Mouse (Mus musculus) forebrain, embryonic 12.5 days (tissue): Measurements from ENCODE around the gene Racgap1. TPM values are rescaled to one million over a fixed set of nuclear protein-coding genes. Genes with fewer than 3 reads are reported as not detected.

ENCODE experiments used
- ATAC-seq: fragments of 200-750 bp; cut with Nextera tagmentation; 2 replicates; pipeline ENCODE4 v1.8.0; 2017; ENCODE audit warnings: moderate TSS enrichment; ENCODE audit not compliant: low FRiP score
- H3K27ac ChIP-seq: fragments of 300-500 bp; sonication (generic); 2 replicates; pipeline ENCODE4 v1.5.1; 2016; ENCODE audit warnings: mild to moderate bottlenecking
- H3K27me3 ChIP-seq: fragments of 300-500 bp; sonication (generic); 2 replicates; pipeline ENCODE4 v1.6.1; 2016; ENCODE audit warnings: mild to moderate bottlenecking
- H3K36me3 ChIP-seq: fragments of 300-500 bp; sonication (generic); replicated peaks from 2 replicates; pipeline ENCODE4 v1.6.1; 2016; ENCODE audit warnings: mild to moderate bottlenecking
- H3K4me1 ChIP-seq: fragments of 300-500 bp; sonication (generic); 2 replicates; pipeline ENCODE4 v1.6.1; 2016
- H3K4me2 ChIP-seq: fragments of 300-500 bp; sonication (generic); 2 replicates; pipeline ENCODE4 v1.6.1; 2016; ENCODE audit warnings: mild to moderate bottlenecking, moderate library complexity
- H3K4me3 ChIP-seq: fragments of 300-500 bp; sonication (generic); replicated peaks from 2 replicates; pipeline ENCODE4 v1.5.1; 2016; ENCODE audit warnings: mild to moderate bottlenecking
- H3K9ac ChIP-seq: fragments of 300-500 bp; sonication (generic); 2 replicates; pipeline ENCODE4 v1.6.1; 2016; ENCODE audit warnings: mild to moderate bottlenecking
- H3K9me3 ChIP-seq: fragments of 300-500 bp; sonication (generic); 2 replicates; pipeline ENCODE4 v1.6.1; 2016
- WGBS: fragments of 180-500 bp; shearing (Covaris S2); methylation state at CpG from one replicate; pipeline ENCODE4 v1.1.7; 2016; 5-methylcytosine and 5-hydroxymethylcytosine counted together
- polyA plus RNA-seq: library from polyadenylated mRNA; unstranded; fragments of >200 nt; fragmentation: Nextera tagmentation; extraction: Ambion mirVana; gene quantifications from 2 replicates; pipeline ENCODE4 v1.2.1, GENCODE M21; 2016

The Racgap1 gene
- polyA plus RNA-seq, 1 experiment from 2014 or later = 230 TPM

DNA sequence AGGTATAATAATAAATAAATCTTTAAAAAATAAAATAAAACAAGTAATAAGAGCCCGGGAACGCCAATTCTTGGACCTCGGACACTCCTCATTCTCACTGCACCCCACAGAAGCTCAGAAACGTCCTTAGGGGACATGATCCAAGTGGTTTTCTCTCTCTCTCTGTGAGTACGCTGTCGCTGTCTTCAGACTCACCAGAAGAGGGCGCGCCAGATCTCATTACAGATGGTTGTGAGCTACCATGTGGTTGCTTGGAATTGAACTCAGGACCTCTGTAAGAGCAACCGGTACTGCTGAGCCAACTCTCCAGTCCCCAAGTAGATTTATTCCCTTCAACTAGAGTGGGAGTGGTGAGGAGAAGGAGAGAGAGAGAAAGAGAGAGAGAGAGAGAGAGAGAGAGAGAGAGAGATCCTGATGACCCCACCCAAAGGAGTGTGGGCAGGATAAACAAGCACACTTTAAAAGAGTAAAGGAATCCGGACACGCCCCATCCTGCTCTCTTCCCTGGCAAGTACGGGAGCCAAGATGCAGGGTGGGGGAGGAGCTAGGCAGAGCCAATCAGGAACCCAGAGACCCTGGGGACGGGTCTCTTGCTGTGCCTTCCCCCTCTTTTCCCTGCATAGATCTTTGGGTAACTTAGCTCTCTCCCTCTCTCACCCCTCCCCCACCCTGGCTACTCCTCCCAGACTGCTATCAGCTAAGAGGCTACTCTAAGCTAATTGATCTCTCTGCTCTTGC, 26.8 kb upstream of the Racgap1 start:
- Histone ChIP-seq H3K27me3 (peaks cover 16% of the 10 kb centered on the region), H3K9ac (no peak overlapping the region), H3K4me3 (no peak overlapping the region), H3K4me2 (no peak overlapping the region), H3K36me3 (no peaks in the 10 kb centered on the region), H3K4me1 (peaks cover 33% of the 10 kb centered on the region), H3K9me3 (no peaks in the 10 kb centered on the region), H3K27ac (no peak overlapping the region)
- WGBS = 14% methylated on average over 13 of the region's 13 CpGs
- peak; percentile 36 for ATAC-seq

DNA sequence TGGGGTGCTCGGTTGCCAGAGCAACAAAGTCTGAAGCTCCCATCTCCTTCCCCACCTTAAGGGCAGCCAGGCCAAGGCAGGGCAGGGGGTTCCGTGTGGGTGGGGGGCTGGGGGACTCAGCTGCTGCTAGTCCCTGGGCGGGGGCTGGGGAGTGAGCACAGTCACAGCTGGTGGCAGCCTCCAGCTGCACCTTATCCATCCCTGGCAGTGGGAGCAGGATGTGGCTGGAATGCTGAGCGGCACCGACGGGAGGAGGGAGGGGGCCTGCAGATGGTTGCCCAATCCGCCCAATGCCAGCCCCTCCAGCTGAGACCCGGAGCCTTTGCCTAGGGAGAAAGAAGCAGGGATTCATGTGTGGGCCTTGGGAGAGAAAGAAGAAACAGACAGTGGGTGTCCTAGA, 25.6 kb upstream of the Racgap1 start:
- Histone ChIP-seq H3K4me3 (no peak overlapping the region), H3K4me2 (peak overlapping the region; percentile 13; the same call in 1 of the 2 replicates), H3K4me1 (peaks cover 40% of the 10 kb centered on the region), H3K36me3 (no peaks in the 10 kb centered on the region), H3K9me3 (no peaks in the 10 kb centered on the region), H3K27ac (peak overlapping the region; percentile 67), H3K9ac (no peak overlapping the region), H3K27me3 (peaks cover 24% of the 10 kb centered on the region)
- peak; percentile 78 for ATAC-seq
- WGBS = 25% methylated on average over 8 of the region's 8 CpGs

DNA sequence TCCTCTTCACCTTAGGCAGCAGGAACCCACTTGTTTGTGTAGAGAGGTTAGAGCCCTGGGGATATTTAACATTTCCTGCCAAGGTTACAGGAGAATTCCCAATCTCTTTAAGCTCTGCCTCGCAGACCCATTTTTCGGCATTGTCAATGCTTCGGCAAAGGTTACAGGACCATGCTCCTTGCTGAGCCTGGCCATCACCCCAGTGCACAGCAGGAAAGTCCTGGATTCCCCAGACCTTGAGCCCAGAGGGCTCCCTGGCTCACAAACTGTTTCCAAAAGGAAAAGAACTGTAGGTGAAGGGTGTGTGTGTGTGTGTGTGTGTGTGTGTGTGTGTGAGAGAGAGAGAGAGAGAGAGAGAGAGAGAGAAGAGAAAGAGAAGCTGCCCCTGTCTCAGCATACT, 23.4 kb upstream of the Racgap1 start:
- WGBS = 77% methylated on average over 3 of the region's 3 CpGs
- H3K4me1 ChIP-seq = peaks cover 52% of the 10 kb centered on the region

GRCm38 (mm10) chr15:99671783-99672182, 20.3 kb upstream of the Racgap1 start:
- 79% methylated on average over 14 of the region's 14 CpGs for WGBS
- Histone ChIP-seq H3K9ac (no peak overlapping the region), H3K27me3 (peaks cover 66% of the 10 kb centered on the region), H3K9me3 (no peaks in the 10 kb centered on the region), H3K4me3 (no peak overlapping the region; the same call in 1 of the 2 replicates), H3K4me1 (peaks cover 46% of the 10 kb centered on the region), H3K27ac (no peak overlapping the region), H3K4me2 (peak overlapping the region; percentile 95), H3K36me3 (no peaks in the 10 kb centered on the region)
- ATAC-seq = no peak

More for the DNA sequence above, 23.4 kb upstream of the Racgap1 start:
- no peak for ATAC-seq
- Histone ChIP-seq H3K9ac (no peak overlapping the region), H3K9me3 (no peaks in the 10 kb centered on the region), H3K27ac (no peak overlapping the region), H3K4me3 (no peak overlapping the region), H3K4me2 (no peak overlapping the region), H3K27me3 (peaks cover 46% of the 10 kb centered on the region), H3K36me3 (no peaks in the 10 kb centered on the region)

DNA sequence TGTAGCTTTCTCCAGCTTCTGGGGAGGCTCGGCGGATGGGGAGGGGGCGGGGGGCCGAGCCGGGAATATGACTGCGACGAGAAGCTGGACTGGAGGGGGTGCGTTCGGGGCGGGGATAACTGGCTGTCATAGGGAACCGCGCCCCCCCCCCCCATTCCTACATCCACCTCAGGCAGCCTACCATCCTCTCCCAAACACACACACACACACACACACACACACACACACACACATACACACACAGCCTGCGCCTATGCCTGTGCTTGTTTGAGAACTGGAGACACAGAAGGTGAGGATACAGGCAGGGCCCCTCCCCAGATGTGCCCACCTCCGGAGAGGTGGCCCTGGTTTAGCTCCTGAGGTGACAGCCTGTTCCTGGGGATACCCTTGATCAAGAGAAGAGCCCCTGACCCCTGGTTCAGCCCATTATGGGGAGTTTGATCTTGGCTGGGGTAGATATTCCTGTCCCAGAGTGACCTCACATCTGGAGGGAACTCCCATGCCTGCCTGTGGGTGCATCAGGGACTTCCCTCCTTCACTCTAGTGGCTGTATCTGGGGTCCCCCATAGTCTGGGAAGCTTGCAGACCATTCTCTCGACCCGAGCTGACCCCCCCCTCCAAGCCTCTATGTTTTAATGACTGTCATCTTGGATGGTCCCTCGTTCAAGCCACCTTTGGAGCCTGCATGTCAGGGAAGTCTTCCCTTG, 19.7 kb upstream of the Racgap1 start:
- Histone ChIP-seq H3K4me1 (peaks cover 49% of the 10 kb centered on the region), H3K9ac (peak overlapping the region; percentile 85), H3K36me3 (no peaks in the 10 kb centered on the region), H3K9me3 (no peaks in the 10 kb centered on the region), H3K27me3 (peaks cover 73% of the 10 kb centered on the region), H3K27ac (peak overlapping the region; percentile 79), H3K4me3 (peak overlapping the region; percentile 72), H3K4me2 (peak overlapping the region; percentile 95)
- 15% methylated on average over 11 of the region's 17 CpGs for WGBS
- peak; percentile 10; the same call in 1 of the 2 replicates for ATAC-seq

- H3K9me3 ChIP-seq = no peaks in the 10 kb centered on the region
- peak within 1 kb of the TSS; percentile 79 for H3K27ac ChIP-seq
- peak within 1 kb of the TSS; percentile 85 for H3K9ac ChIP-seq
- peaks cover 52% of the 10 kb centered on the region for H3K4me1 ChIP-seq
- under 1% methylated on average over 50 of the region's 74 CpGs for WGBS
- peak within 1 kb of the TSS; percentile 72 for H3K4me3 ChIP-seq
- H3K27me3 ChIP-seq = peaks cover 78% of the 10 kb centered on the region
- peak within 1 kb of the TSS; percentile 95 for H3K4me2 ChIP-seq
- no peaks in the 10 kb centered on the region for H3K36me3 ChIP-seq
- peak; percentile 66 for ATAC-seq
Observed at GRCm38 (mm10) chr15:99670154-99670821, 18.8 kb upstream of the Racgap1 start, which contains the start of gene Asic1. TSS of gene Asic1 (plus strand) at chr15:99670368.

GRCm38 (mm10) chr15:99669392-99669791, 17.9 kb upstream of the Racgap1 start:
- peak overlapping the region; percentile 95; the same call in 1 of the 2 replicates for H3K4me2 ChIP-seq
- peak; percentile 13; the same call in 1 of the 2 replicates for ATAC-seq
- peaks cover 60% of the 10 kb centered on the region for H3K4me1 ChIP-seq
- H3K4me3 ChIP-seq = no peak overlapping the region
- H3K27ac ChIP-seq = peak overlapping the region; percentile 79
- no peaks in the 10 kb centered on the region for H3K9me3 ChIP-seq
- H3K27me3 ChIP-seq = peaks cover 81% of the 10 kb centered on the region
- H3K9ac ChIP-seq = no peak overlapping the region
- 0% methylated on average over 1 of the region's 1 CpGs for WGBS
- no peaks in the 10 kb centered on the region for H3K36me3 ChIP-seq

GRCm38 (mm10) chr15:99668881-99669280, 17.4 kb upstream of the Racgap1 start:
- Histone ChIP-seq H3K9me3 (no peaks in the 10 kb centered on the region), H3K4me2 (peak overlapping the region; percentile 6; the same call in 1 of the 2 replicates), H3K4me1 (peaks cover 65% of the 10 kb centered on the region), H3K4me3 (no peak overlapping the region), H3K36me3 (no peaks in the 10 kb centered on the region), H3K27ac (peak overlapping the region; percentile 79; the same call in 1 of the 2 replicates), H3K27me3 (peaks cover 84% of the 10 kb centered on the region), H3K9ac (no peak overlapping the region)
- no peak for ATAC-seq
- 1% methylated on average over 12 of the region's 12 CpGs for WGBS

GRCm38 (mm10) chr15:99667544-99667943, 16.1 kb upstream of the Racgap1 start:
- Histone ChIP-seq H3K4me1 (peaks cover 59% of the 10 kb centered on the region), H3K9me3 (no peaks in the 10 kb centered on the region), H3K36me3 (no peaks in the 10 kb centered on the region), H3K4me3 (no peak overlapping the region), H3K27ac (no peak overlapping the region), H3K27me3 (peaks cover 77% of the 10 kb centered on the region), H3K9ac (no peak overlapping the region), H3K4me2 (no peak overlapping the region)
- WGBS = 95% methylated on average over 2 of the region's 2 CpGs
- ATAC-seq = no peak

GRCm38 (mm10) chr15:99664600-99665451, 13.4 kb upstream of the Racgap1 start:
- peaks cover 48% of the 10 kb centered on the region for H3K4me1 ChIP-seq

GRCm38 (mm10) chr15:99663964-99664599, 12.6 kb upstream of the Racgap1 start:
- ATAC-seq = no peak
- WGBS = 6% methylated on average over 17 of the region's 17 CpGs
- Histone ChIP-seq H3K36me3 (no peaks in the 10 kb centered on the region), H3K4me2 (peak overlapping the region; percentile 75), H3K27me3 (peaks cover 59% of the 10 kb centered on the region), H3K4me3 (peak overlapping the region; percentile 40), H3K27ac (peak overlapping the region; percentile 65), H3K9ac (peak overlapping the region; percentile 64), H3K9me3 (no peaks in the 10 kb centered on the region), H3K4me1 (peaks cover 41% of the 10 kb centered on the region)

More at GRCm38 (mm10) chr15:99664600-99665451, 13.4 kb upstream of the Racgap1 start:
- H3K27me3 ChIP-seq = peaks cover 67% of the 10 kb centered on the region
- ATAC-seq = peak; percentile 68
- peak overlapping the region; percentile 65 for H3K27ac ChIP-seq
- 1% methylated on average over 51 of the region's 52 CpGs for WGBS
- H3K4me3 ChIP-seq = peak overlapping the region; percentile 40
- no peaks in the 10 kb centered on the region for H3K9me3 ChIP-seq
- H3K4me2 ChIP-seq = peak overlapping the region; percentile 75
- no peaks in the 10 kb centered on the region for H3K36me3 ChIP-seq
- H3K9ac ChIP-seq = peak overlapping the region; percentile 64
